Mouse (Mus musculus) kidney, adult 9 months (tissue): ENCODE results near the gene Slc4a4.

Experiments
- DNase-seq: peaks from one replicate; pipeline ENCODE4 v3.0.0; 2022

The Slc4a4 gene

GRCm38 (mm10) chr5:89209973-89210703 is 323.5 kb downstream of the Slc4a4 start:
- no peak for DNase-seq

DNA sequence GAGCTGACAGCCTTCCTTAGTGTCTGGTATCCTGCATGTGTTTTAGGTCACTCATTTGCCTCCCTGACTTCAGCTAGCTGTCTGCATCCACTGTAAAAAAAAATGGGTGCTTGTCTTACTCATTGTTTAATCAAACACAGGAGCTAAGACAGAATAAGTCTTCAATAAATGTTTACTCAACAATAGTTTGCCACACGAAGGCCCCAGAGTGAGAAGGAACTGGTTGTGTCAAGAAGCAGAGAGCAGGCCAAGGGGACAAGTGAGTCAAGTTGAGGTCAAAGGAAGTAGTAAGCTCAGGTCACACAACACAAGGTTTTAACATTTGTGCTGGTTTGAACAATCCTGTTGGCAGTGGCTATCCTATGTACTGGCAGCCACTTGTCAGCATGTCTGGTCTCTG is 324.4 kb downstream of the Slc4a4 start:
- no peak for DNase-seq

DNA sequence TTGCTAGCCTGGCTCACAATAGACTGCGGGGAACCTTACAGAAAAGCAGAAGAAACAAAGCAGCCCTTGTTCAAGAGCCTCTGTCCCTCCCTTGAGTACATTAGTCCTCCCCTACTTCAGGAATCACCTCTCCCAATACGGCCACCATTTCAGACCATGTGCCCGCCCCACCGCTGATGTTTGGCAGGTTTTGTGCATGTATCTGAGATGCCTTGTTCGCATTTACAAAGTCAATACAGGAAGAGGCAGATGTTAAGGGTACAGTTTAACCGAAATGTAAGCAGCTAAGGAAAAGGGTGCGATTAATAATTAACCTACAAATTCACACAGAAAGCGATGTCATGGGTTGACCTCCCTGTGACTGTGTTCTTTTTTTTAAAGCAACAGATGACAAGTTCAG is 331.6 kb downstream of the Slc4a4 start:
- peak; percentile 81 for DNase-seq

DNA sequence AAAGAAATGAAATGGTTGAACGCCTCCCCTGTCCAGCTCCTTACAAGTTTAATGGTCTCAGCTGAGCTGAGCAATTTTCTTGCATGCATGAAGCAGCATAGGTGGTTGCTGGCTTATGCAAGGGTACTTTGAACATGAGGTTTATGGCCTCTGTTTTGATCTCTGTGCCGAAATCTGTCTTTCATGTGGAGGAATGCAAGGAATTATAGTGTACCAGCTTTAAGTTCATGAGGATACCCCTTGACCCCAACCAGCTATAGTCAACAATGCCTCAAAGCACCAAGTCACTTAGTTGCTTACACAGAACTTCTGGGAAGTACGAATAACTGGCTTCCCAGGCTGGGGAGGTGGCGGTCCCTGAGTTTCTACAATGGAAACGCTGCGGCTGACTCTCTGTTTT is 332.1 kb downstream of the Slc4a4 start:
- DNase-seq: no peak

DNA sequence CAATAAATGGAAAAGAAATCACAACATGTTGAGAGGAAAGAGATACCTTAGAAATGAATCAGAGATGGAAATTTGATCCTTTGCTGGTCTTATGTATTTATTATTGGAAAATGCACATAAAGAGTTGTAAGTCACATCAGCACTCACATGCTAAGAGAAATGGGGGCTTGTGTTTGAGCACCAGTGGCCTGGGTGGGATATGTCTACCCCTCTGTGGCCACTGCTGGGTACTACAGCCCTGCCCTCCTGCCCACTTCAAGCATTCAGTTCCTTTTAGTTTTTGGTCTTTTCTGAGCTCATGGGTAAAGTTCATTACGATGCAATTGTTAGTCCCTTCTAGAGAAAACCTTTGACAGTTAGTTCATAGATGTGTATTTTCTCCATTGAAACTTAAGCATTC is 335.0 kb downstream of the Slc4a4 start:
- DNase-seq: peak; percentile 36

DNA sequence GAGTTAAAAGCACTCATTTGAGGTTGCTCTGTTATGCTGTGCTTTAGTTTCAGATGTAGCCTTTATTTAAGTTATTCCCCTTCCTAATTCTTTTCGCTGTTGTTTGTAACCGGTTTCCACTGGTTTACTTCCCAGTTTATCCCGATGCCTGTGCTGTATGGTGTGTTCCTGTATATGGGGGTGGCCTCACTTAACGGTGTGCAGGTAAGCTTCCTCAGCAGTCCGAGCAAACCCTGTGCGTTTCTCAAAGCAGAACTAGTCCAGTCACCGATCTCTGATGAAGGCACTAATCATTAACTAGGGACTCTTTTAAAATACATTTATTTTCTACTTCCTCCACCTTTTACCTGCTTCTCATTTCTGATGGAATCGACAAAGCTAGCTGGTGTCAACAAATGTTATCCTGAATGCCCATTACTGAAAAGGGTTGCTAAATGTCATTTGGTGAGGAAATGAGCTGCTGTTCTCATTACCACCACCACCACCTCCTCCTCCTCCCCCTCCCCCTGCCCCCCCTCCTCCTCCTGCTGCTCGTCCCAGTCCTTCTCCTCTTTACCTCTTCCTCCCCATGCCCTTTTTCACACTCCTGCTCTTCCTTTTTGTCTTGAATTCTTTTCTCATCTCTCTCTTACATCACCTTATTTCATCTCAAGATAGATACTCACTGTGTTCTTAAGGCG is 336.6 kb downstream of the Slc4a4 start:
- peak; percentile 46 for DNase-seq

GRCm38 (mm10) chr5:89223744-89224368 is 337.2 kb downstream of the Slc4a4 start:
- DNase-seq: peak; percentile 65

DNA sequence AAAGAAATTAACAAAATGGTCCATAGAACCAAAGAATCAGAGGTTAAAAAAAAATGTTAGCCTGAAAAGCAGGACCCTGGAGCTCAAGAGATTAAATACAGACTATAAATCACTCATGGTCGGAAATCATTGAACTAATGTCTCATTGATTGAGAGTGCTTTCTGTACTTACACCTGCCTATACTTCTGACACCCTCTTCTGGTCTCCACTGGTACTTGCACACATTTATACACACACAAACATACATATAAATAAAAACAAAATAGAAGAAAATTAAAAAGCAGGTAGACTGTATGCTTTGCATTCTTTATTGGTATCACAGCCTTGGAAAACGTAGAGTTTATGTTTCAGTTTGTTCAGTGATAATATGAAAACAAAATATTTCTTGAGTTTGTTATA is 341.3 kb downstream of the Slc4a4 start:
- no peak for DNase-seq

- DNase-seq: no peak
These were observed 343.0 kb downstream of the Slc4a4 start for GRCm38 (mm10) chr5:89229606-89230005.

- DNase-seq: no peak
These were observed 345.7 kb downstream of the Slc4a4 start for GRCm38 (mm10) chr5:89232313-89232712.

DNA sequence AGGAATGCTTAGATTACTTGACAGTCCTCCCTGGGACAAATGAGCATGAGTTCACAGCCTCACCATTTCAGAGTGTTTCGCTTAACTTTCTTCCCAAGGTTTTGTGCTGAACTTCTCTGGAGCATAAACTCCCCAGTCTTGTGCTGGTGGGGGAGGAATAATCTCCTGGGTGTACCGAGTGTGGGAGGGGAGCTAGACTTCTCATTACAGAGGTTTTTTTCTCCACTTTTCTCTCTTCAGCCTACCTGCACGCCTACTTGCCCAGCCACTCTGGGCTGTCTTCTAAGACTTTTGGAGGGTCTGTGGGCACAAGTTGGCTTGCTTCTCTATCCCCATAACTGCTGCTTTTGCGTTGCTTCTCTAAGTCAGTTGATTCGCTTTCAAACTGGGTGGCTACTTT is 365.2 kb downstream of the Slc4a4 start:
- no peak for DNase-seq

DNA sequence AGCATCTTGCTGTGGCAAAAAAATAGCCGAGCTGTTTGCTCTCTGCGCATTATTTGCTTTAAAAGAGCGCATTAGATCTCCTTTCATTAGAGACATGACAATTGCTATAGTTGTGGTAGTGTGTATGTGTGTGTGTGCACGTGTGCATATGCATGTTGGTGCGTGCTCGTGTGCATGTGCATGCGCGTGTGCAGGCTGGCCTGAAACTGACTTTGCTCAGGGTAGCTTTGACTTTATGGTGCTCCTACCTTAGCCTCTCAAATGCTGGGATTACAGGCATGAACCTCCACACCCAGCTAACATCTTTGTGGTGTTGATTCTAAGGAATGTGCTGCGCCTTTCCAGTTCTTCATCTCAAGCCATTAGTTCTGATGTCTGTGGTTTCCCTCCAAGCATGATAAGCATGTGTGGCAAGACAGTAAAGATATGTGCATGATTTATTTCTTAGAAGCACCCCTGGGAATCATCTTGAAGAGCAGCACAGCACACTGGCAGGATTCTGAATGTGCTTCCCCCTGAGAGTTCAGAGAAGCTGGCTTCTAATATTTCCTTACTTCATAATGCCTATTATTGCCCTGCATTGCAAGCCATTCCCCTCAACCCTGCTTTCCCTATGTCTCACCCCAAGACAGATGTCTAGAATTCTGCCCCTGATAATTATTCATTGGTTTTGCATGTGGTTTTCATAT is 373.3 kb downstream of the Slc4a4 start:
- DNase-seq: no peak

- peak; percentile 24 for DNase-seq
These were observed 390.4 kb downstream of the Slc4a4 start for GRCm38 (mm10) chr5:89277049-89277448.

DNA sequence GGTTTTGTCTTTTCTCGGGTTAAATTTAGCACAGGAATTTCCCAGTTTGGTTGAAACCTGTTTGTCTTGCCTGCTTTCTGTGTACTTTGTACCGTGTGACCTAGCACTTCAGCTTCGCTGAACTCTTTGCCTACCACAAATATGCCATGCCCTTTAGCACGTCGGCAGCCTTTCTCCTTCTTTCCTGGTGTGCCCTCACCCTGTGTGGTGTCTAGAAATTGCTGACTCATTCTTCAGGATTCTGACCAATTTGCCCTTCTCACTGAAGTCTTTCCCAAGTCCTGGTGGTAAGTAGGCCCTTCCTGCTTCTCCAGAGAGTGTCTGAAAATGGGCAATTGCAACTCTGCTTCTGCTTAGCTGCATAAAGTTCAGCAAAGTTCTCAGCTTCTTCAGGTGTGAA is 391.0 kb downstream of the Slc4a4 start:
- peak; percentile 92 for DNase-seq

DNA sequence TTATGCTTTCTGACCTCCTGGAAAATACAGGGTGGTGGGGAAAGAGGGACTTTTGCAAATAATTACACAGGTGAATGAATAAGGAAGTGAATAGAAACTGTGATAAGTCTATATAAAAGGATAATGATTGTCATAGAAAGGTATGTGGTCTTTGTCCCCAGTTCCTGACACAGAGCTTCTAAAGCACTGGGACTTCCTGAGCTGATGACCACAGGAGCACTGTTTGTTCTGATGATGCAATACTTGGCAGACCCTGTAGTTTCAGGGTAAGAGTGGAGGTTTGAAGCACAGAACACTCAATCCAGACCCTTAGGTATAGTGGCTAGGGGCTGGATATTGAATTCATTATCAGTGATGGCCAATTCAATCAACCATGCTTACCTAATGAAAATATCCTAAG is 391.7 kb downstream of the Slc4a4 start:
- peak; percentile 51 for DNase-seq

DNA sequence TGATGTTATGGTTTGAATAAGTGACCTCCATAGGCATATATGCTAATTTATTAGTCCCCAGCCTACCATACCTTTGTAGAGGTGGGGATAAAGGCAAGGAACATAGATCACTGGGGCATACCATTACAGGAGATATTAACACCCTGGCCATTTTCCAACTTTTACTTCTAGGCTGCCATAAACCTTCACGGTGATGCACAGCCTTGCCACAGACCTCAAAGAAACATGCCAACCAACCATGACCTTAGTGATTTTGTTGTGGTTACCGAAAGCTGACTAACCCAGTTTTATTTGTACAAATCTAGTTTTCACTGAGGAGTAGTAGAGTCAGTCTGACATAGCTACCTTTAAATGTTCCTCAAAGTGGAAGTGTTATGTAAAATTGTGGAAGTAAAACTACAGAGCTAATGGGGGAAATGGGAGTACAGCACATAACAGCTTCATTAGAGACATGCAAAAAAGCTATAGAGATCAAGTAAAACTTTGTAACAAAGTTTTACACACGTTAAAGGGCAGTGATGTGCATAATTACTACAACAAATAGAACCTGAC is 393.8 kb downstream of the Slc4a4 start:
- DNase-seq: no peak
